Mouse (Mus musculus): ENCODE data around the gene Oprl1. TPM values are rescaled to one million over a fixed set of nuclear protein-coding genes. Genes with fewer than 3 reads are reported as not detected.
A peak's percentile ranks its signal among the peaks of the same experiment; 100 is the strongest.

Oprl1 gene
- polyA plus RNA-seq, 1 experiment from 2014 or later, result 64.1 TPM

GRCm38 (mm10) chr2:181730051-181730450 lies 15.2 kb downstream of the Oprl1 start:
- 72% methylated on average over 3 of the region's 3 CpGs for WGBS
- H3K4me2 ChIP-seq (ENCODE audit: low read length), result no peak overlapping the region
- no peaks in the 10 kb centered on the region for H3K9me3 ChIP-seq (ENCODE audit: control insufficient read depth, low read length)
- no peaks in the 10 kb centered on the region for H3K36me3 ChIP-seq (ENCODE audit: control insufficient read depth, insufficient read depth)
- no peak overlapping the region for H3K27ac ChIP-seq (ENCODE audit: low read length)
- H3K4me1 ChIP-seq (replicated peaks; ENCODE audit: control insufficient read depth, insufficient read depth, low read length), result peaks cover 8% of the 10 kb centered on the region
- no peak for ATAC-seq
- H3K9ac ChIP-seq (replicated peaks; ENCODE audit: low read depth, low read length), result no peak overlapping the region
- H3K4me3 ChIP-seq (replicated peaks; ENCODE audit: low read length), result no peak overlapping the region
- no peaks in the 10 kb centered on the region for H3K27me3 ChIP-seq (replicated peaks; ENCODE audit: control insufficient read depth, insufficient read depth, low read length)

GRCm38 (mm10) chr2:181752626-181753025 lies 37.8 kb downstream of the Oprl1 start:
- H3K36me3 ChIP-seq (ENCODE audit: control insufficient read depth, insufficient read depth), result no peaks in the 10 kb centered on the region
- H3K27ac ChIP-seq (ENCODE audit: low read length), result no peak overlapping the region
- H3K9me3 ChIP-seq (ENCODE audit: control insufficient read depth, low read length), result no peaks in the 10 kb centered on the region
- no peak overlapping the region for H3K4me2 ChIP-seq (ENCODE audit: low read length)
- H3K27me3 ChIP-seq (replicated peaks; ENCODE audit: control insufficient read depth, insufficient read depth, low read length), result no peaks in the 10 kb centered on the region
- 83% methylated on average over 1 of the region's 1 CpGs for WGBS
- no peak for ATAC-seq
- H3K4me3 ChIP-seq (replicated peaks; ENCODE audit: low read length), result no peak overlapping the region
- H3K9ac ChIP-seq (replicated peaks; ENCODE audit: low read depth, low read length), result no peak overlapping the region
- no peaks in the 10 kb centered on the region for H3K4me1 ChIP-seq (replicated peaks; ENCODE audit: control insufficient read depth, insufficient read depth, low read length)

GRCm38 (mm10) chr2:181758147-181758725 lies 43.4 kb downstream of the Oprl1 start:
- no peak for ATAC-seq
- H3K4me2 ChIP-seq (ENCODE audit: low read length), result no peak overlapping the region
- H3K27ac ChIP-seq (ENCODE audit: low read length), result no peak overlapping the region
- H3K27me3 ChIP-seq (replicated peaks; ENCODE audit: control insufficient read depth, insufficient read depth, low read length), result no peaks in the 10 kb centered on the region
- no peak overlapping the region for H3K9ac ChIP-seq (replicated peaks; ENCODE audit: low read depth, low read length)
- 74% methylated on average over 2 of the region's 2 CpGs for WGBS
- peaks cover 17% of the 10 kb centered on the region for H3K4me1 ChIP-seq (replicated peaks; ENCODE audit: control insufficient read depth, insufficient read depth, low read length)
- H3K36me3 ChIP-seq (ENCODE audit: control insufficient read depth, insufficient read depth), result no peaks in the 10 kb centered on the region
- no peak overlapping the region for H3K4me3 ChIP-seq (replicated peaks; ENCODE audit: low read length)
- no peaks in the 10 kb centered on the region for H3K9me3 ChIP-seq (ENCODE audit: control insufficient read depth, low read length)

- no peak overlapping the region for H3K9ac ChIP-seq (replicated peaks; ENCODE audit: low read depth, low read length)
- H3K4me1 ChIP-seq (replicated peaks; ENCODE audit: control insufficient read depth, insufficient read depth, low read length), result peaks cover 25% of the 10 kb centered on the region
- H3K27ac ChIP-seq (ENCODE audit: low read length), result peak overlapping the region; percentile 19
- no peaks in the 10 kb centered on the region for H3K36me3 ChIP-seq (ENCODE audit: control insufficient read depth, insufficient read depth)
- peak; percentile 37 for ATAC-seq
- H3K4me2 ChIP-seq (ENCODE audit: low read length), result no peak overlapping the region
- 11% methylated on average over 4 of the region's 4 CpGs for WGBS
- no peaks in the 10 kb centered on the region for H3K27me3 ChIP-seq (replicated peaks; ENCODE audit: control insufficient read depth, insufficient read depth, low read length)
- no peaks in the 10 kb centered on the region for H3K9me3 ChIP-seq (ENCODE audit: control insufficient read depth, low read length)
- no peak overlapping the region for H3K4me3 ChIP-seq (replicated peaks; ENCODE audit: low read length)
These were observed 44.2 kb downstream of the Oprl1 start for GRCm38 (mm10) chr2:181759041-181759440.

GRCm38 (mm10) chr2:181763006-181763830 lies 48.4 kb downstream of the Oprl1 start, which contains the start of gene Myt1:
Gene Myt1 (plus strand): TSS chr2:181763332.
- WGBS, result 6% methylated on average over 8 of the region's 8 CpGs
- Histone ChIP-seq H3K36me3 (ENCODE audit: control insufficient read depth, insufficient read depth) (no peaks in the 10 kb centered on the region), H3K27ac (ENCODE audit: low read length) (peak within 1 kb of the TSS; percentile 61), H3K4me2 (ENCODE audit: low read length) (peak within 1 kb of the TSS; percentile 83), H3K9me3 (ENCODE audit: control insufficient read depth, low read length) (no peaks in the 10 kb centered on the region), H3K4me3 (replicated peaks; ENCODE audit: low read length) (peak within 1 kb of the TSS; percentile 32), H3K27me3 (replicated peaks; ENCODE audit: control insufficient read depth, insufficient read depth, low read length) (no peaks in the 10 kb centered on the region), H3K9ac (replicated peaks; ENCODE audit: low read depth, low read length) (peak within 1 kb of the TSS; percentile 37), H3K4me1 (replicated peaks; ENCODE audit: control insufficient read depth, insufficient read depth, low read length) (peaks cover 45% of the 10 kb centered on the region)
- ATAC-seq, result peak; percentile 66

GRCm38 (mm10) chr2:181763886-181764527 lies 49.2 kb downstream of the Oprl1 start:
- Histone ChIP-seq H3K9ac (replicated peaks; ENCODE audit: low read depth, low read length) (peak overlapping the region; percentile 37; the same call in 1 of the 2 replicates), H3K4me2 (ENCODE audit: low read length) (peak overlapping the region; percentile 83), H3K27ac (ENCODE audit: low read length) (peak overlapping the region; percentile 61), H3K36me3 (ENCODE audit: control insufficient read depth, insufficient read depth) (no peaks in the 10 kb centered on the region), H3K9me3 (ENCODE audit: control insufficient read depth, low read length) (no peaks in the 10 kb centered on the region), H3K27me3 (replicated peaks; ENCODE audit: control insufficient read depth, insufficient read depth, low read length) (no peaks in the 10 kb centered on the region), H3K4me3 (replicated peaks; ENCODE audit: low read length) (peak overlapping the region; percentile 32), H3K4me1 (replicated peaks; ENCODE audit: control insufficient read depth, insufficient read depth, low read length) (peaks cover 49% of the 10 kb centered on the region)
- WGBS, result under 1% methylated on average over 14 of the region's 14 CpGs
- peak; percentile 30 for ATAC-seq

- Histone ChIP-seq H3K4me3 (replicated peaks; ENCODE audit: low read length) (peak overlapping the region; percentile 27), H3K4me2 (ENCODE audit: low read length) (peak overlapping the region; percentile 83), H3K9me3 (ENCODE audit: control insufficient read depth, low read length) (no peaks in the 10 kb centered on the region), H3K4me1 (replicated peaks; ENCODE audit: control insufficient read depth, insufficient read depth, low read length) (peaks cover 50% of the 10 kb centered on the region), H3K27me3 (replicated peaks; ENCODE audit: control insufficient read depth, insufficient read depth, low read length) (no peaks in the 10 kb centered on the region), H3K36me3 (ENCODE audit: control insufficient read depth, insufficient read depth) (no peaks in the 10 kb centered on the region), H3K9ac (replicated peaks; ENCODE audit: low read depth, low read length) (peak overlapping the region; percentile 0; the same call in 1 of the 2 replicates), H3K27ac (ENCODE audit: low read length) (peak overlapping the region; percentile 61)
- ATAC-seq, result peak; percentile 48
- WGBS, result 0% methylated on average over 10 of the region's 10 CpGs
These were observed 49.8 kb downstream of the Oprl1 start for GRCm38 (mm10) chr2:181764600-181764999.

GRCm38 (mm10) chr2:181765251-181765650 lies 50.4 kb downstream of the Oprl1 start:
- H3K4me2 ChIP-seq (ENCODE audit: low read length), result peak overlapping the region; percentile 83
- H3K9ac ChIP-seq (replicated peaks; ENCODE audit: low read depth, low read length), result peak overlapping the region; percentile 24
- peak overlapping the region; percentile 17 for H3K4me3 ChIP-seq (replicated peaks; ENCODE audit: low read length)
- ATAC-seq, result no peak
- no peaks in the 10 kb centered on the region for H3K9me3 ChIP-seq (ENCODE audit: control insufficient read depth, low read length)
- H3K4me1 ChIP-seq (replicated peaks; ENCODE audit: control insufficient read depth, insufficient read depth, low read length), result peaks cover 56% of the 10 kb centered on the region
- H3K27me3 ChIP-seq (replicated peaks; ENCODE audit: control insufficient read depth, insufficient read depth, low read length), result no peaks in the 10 kb centered on the region
- peak overlapping the region; percentile 61 for H3K27ac ChIP-seq (ENCODE audit: low read length)
- WGBS, result 21% methylated on average over 4 of the region's 4 CpGs
- H3K36me3 ChIP-seq (ENCODE audit: control insufficient read depth, insufficient read depth), result no peaks in the 10 kb centered on the region
